Mouse (Mus musculus): Measurements from ENCODE around the gene Olfr159.

- TF ChIP-seq CTCF (IDR thresholded peaks at IDR 0.05; ENCODE audit: borderline replicate concordance, extremely low read depth, insufficient read depth, insufficient read length) = no peak
- TF ChIP-seq POLR2A (IDR thresholded peaks at IDR 0.05; ENCODE audit: borderline replicate concordance, extremely low read depth, insufficient read depth, insufficient read length, poor library complexity, severe bottlenecking) = no peak
These were observed 40.0 kb downstream of the Olfr159 start for GRCm38 (mm10) chr4:43730750-43731297.

Measured in brain, embryonic 14.5 days (tissue).